Mouse (Mus musculus) v-Abl transformed pro-B cells (cell line): Measurements from ENCODE around the gene Dixdc1.
"Not testable (repeated sequence)": the region's sequence is repeated elsewhere in the genome, so short reads cannot be mapped to it uniquely, and the experiment has no call there.

Experiments
- in situ Hi-C, 2 experiments: fragments of 400-800 bp; cut with MboI; formaldehyde crosslinking; loops; one replicate each; pipeline ENCODE4 v1.15.1; 2025; ENCODE audit not compliant: unreplicated experiment in 2 of 2

Gene Dixdc1

GRCm38 (mm10) chr9:50667579-50668498 lies 71.5 kb downstream of the Dixdc1 start:
- in situ Hi-C loops = no loop called here

GRCm38 (mm10) chr9:50666442-50666841 lies 72.9 kb downstream of the Dixdc1 start:
- in situ Hi-C loops = no loop called here

- in situ Hi-C loops = loop anchor here in 1 of 2 experiments (5.0 kb wide), 2 partner anchors 63 to 143 kb away; partner anchors contain the start of genes Sdhd and Timm8b
These were observed 74.5 kb downstream of the Dixdc1 start for GRCm38 (mm10) chr9:50664826-50665225.

GRCm38 (mm10) chr9:50660431-50660830 lies 78.9 kb downstream of the Dixdc1 start:
- in situ Hi-C loops = loop anchor here in 1 of 2 experiments (5.0 kb wide), 2 partner anchors 58 to 138 kb away; partner anchors contain the start of genes Sdhd and Timm8b

- in situ Hi-C loops = loop anchor here (5.0 kb wide), 2 partner anchors 57 to 137 kb away; partner anchors contain the start of genes Sdhd (in 2 of the 2) and Timm8b (in 2 of the 2)
These were observed 79.7 kb downstream of the Dixdc1 start, which contains the start of gene Dlat for GRCm38 (mm10) chr9:50659392-50660217. Gene Dlat (minus strand): TSS chr9:50659780.

GRCm38 (mm10) chr9:50658941-50659388 lies 80.4 kb downstream of the Dixdc1 start:
- in situ Hi-C loops = loop anchor here in 1 of 2 experiments (5.0 kb wide), 1 partner anchor 57 kb away; the partner anchor contains the start of genes Sdhd and Timm8b

GRCm38 (mm10) chr9:50658391-50658790 lies 80.9 kb downstream of the Dixdc1 start:
- in situ Hi-C loops = loop anchor here in 1 of 2 experiments (5.0 kb wide), 1 partner anchor 56 kb away; the partner anchor contains the start of genes Sdhd and Timm8b

- in situ Hi-C loops = no loop called here
These were observed 88.8 kb downstream of the Dixdc1 start for GRCm38 (mm10) chr9:50650503-50650902.

- in situ Hi-C loops = no loop called here
These were observed 92.4 kb downstream of the Dixdc1 start for GRCm38 (mm10) chr9:50646826-50647370.

GRCm38 (mm10) chr9:50634270-50634669 lies 105.0 kb downstream of the Dixdc1 start:
- in situ Hi-C loops = no loop called here

- in situ Hi-C loops = no loop called here
These were observed 106.3 kb downstream of the Dixdc1 start for GRCm38 (mm10) chr9:50633059-50633458.

GRCm38 (mm10) chr9:50632016-50632688 lies 107.2 kb downstream of the Dixdc1 start:
- in situ Hi-C loops = no loop called here

GRCm38 (mm10) chr9:50630903-50631302 lies 108.4 kb downstream of the Dixdc1 start:
- in situ Hi-C loops = not testable (repeated sequence)

GRCm38 (mm10) chr9:50617794-50618330 lies 121.5 kb downstream of the Dixdc1 start:
- in situ Hi-C loops = loop anchor here in 1 of 2 experiments (25.0 kb wide), 1 partner anchor 144 kb away; the partner anchor contains the start of genes Cryab, Fdxacb1 and Hspb2

- in situ Hi-C loops = loop anchor here in 1 of 2 experiments (25.0 kb wide), 1 partner anchor 145 kb away; the partner anchor contains the start of genes Cryab, Fdxacb1 and Hspb2
These were observed 122.3 kb downstream of the Dixdc1 start, which contains the start of the genes Pih1d2 and Nkapd1 for GRCm38 (mm10) chr9:50616766-50617603. Gene Pih1d2 (plus strand): TSS chr9:50617321. Gene Nkapd1 (minus strand): TSS chr9:50617464.

GRCm38 (mm10) chr9:50616161-50616560 lies 123.2 kb downstream of the Dixdc1 start:
- in situ Hi-C loops = loop anchor here in 1 of 2 experiments (25.0 kb wide), 1 partner anchor 146 kb away; the partner anchor contains the start of genes Cryab, Fdxacb1 and Hspb2
